Mouse (Mus musculus) stomach, embryonic 16.5 days (tissue): ENCODE measurements at regions not wholly inside any gene's neighbourhood (a gene's known extent, or its start where the extent isn't known, plus 50 kb on each side); places are given as distances from the start of the nearest gene placed in this dataset.

Source experiments
- ATAC-seq: fragments of 200-750 bp; cut with Nextera tagmentation; 2 replicates; pipeline ENCODE4 v1.8.0; 2017; ENCODE audit warnings: moderate number of reproducible peaks, moderate TSS enrichment; ENCODE audit not compliant: insufficient read depth, low FRiP score
- H3K27ac ChIP-seq: fragments of 300-500 bp; sonication (generic); 2 replicates; pipeline ENCODE4 v1.5.1; 2014; ENCODE audit warnings: low read length
- H3K27me3 ChIP-seq: fragments of 300-500 bp; sonication (generic); 2 replicates; pipeline ENCODE4 v1.6.1; 2014; ENCODE audit warnings: low read length, control low read depth, mixed read lengths; ENCODE audit not compliant: control insufficient read depth, insufficient read depth
- H3K36me3 ChIP-seq: fragments of 300-500 bp; sonication (generic); 2 replicates; pipeline ENCODE4 v1.6.1; 2014; ENCODE audit warnings: low read length; ENCODE audit not compliant: control insufficient read depth, insufficient read depth
- H3K4me1 ChIP-seq: fragments of 300-500 bp; sonication (generic); 2 replicates; pipeline ENCODE4 v1.6.1; 2014; ENCODE audit warnings: low read length, control low read depth, mixed read lengths; ENCODE audit not compliant: control insufficient read depth, insufficient read depth
- H3K4me2 ChIP-seq: fragments of 300-500 bp; sonication (generic); 2 replicates; pipeline ENCODE4 v1.6.1; 2014; ENCODE audit warnings: low read depth, low read length, mixed read lengths
- H3K4me3 ChIP-seq: fragments of 300-500 bp; sonication (generic); replicated peaks from 2 replicates; pipeline ENCODE4 v1.5.1; 2014; ENCODE audit warnings: mild to moderate bottlenecking, low read length
- H3K9ac ChIP-seq: fragments of 300-500 bp; sonication (generic); 2 replicates; pipeline ENCODE4 v1.6.1; 2014; ENCODE audit warnings: low read length
- H3K9me3 ChIP-seq: fragments of 300-500 bp; sonication (generic); replicated peaks from 2 replicates; pipeline ENCODE4 v1.6.1; 2016; ENCODE audit warnings: low read length, control low read depth; ENCODE audit not compliant: control insufficient read depth
- WGBS: fragments of 180-500 bp; shearing (Covaris S2); extraction: QIAGEN DNeasy Blood & Tissue Kit; methylation state at CpG from one replicate; pipeline ENCODE4 v1.1.7; 2014; 5-methylcytosine and 5-hydroxymethylcytosine counted together

GRCm38 (mm10) chr5:118876586-118877312, 316.3 kb downstream of the Med13l start:
- Histone ChIP-seq H3K4me3 (peak overlapping the region; percentile 10), H3K36me3 (no peaks in the 10 kb centered on the region), H3K9me3 (no peaks in the 10 kb centered on the region), H3K9ac (no peak overlapping the region), H3K4me1 (peaks cover 5% of the 10 kb centered on the region; the same call in 1 of the 2 replicates), H3K27me3 (peaks cover 30% of the 10 kb centered on the region), H3K4me2 (peak overlapping the region; percentile 41), H3K27ac (no peak overlapping the region)
- WGBS, result 12% methylated on average over 18 of the region's 18 CpGs
- ATAC-seq, result no peak

GRCm38 (mm10) chr5:118877313-118877669, 316.8 kb downstream of the Med13l start:
- Histone ChIP-seq H3K9ac (no peak overlapping the region), H3K27me3 (peaks cover 30% of the 10 kb centered on the region), H3K36me3 (no peaks in the 10 kb centered on the region), H3K4me3 (peak overlapping the region; percentile 10; the same call in 1 of the 2 replicates), H3K4me2 (peak overlapping the region; percentile 41), H3K27ac (no peak overlapping the region), H3K4me1 (peaks cover 5% of the 10 kb centered on the region; the same call in 1 of the 2 replicates), H3K9me3 (no peaks in the 10 kb centered on the region)
- 1% methylated on average over 12 of the region's 12 CpGs for whole genome bisulfite sequencing
- ATAC-seq, result peak; percentile 40; the same call in 1 of the 2 replicates

GRCm38 (mm10) chr5:118877831-118878230, 317.4 kb downstream of the Med13l start:
- Histone ChIP-seq H3K4me3 (no peak overlapping the region), H3K36me3 (no peaks in the 10 kb centered on the region), H3K4me2 (peak overlapping the region; percentile 41; the same call in 1 of the 2 replicates), H3K9ac (no peak overlapping the region), H3K27me3 (peaks cover 30% of the 10 kb centered on the region), H3K27ac (no peak overlapping the region), H3K9me3 (no peaks in the 10 kb centered on the region), H3K4me1 (peaks cover 5% of the 10 kb centered on the region; the same call in 1 of the 2 replicates)
- WGBS, result 22% methylated on average over 9 of the region's 10 CpGs
- no peak for ATAC-seq

GRCm38 (mm10) chr5:118878722-118879121, 318.2 kb downstream of the Med13l start:
- H3K9ac ChIP-seq, result no peak overlapping the region
- no peaks in the 10 kb centered on the region for H3K36me3 ChIP-seq
- H3K27ac ChIP-seq, result no peak overlapping the region
- ATAC-seq, result no peak
- no peak overlapping the region for H3K4me3 ChIP-seq
- peaks cover 30% of the 10 kb centered on the region for H3K27me3 ChIP-seq
- 45% methylated on average over 10 of the region's 10 CpGs for WGBS
- H3K9me3 ChIP-seq, result no peaks in the 10 kb centered on the region
- H3K4me1 ChIP-seq, result peaks cover 5% of the 10 kb centered on the region; the same call in 1 of the 2 replicates
- H3K4me2 ChIP-seq, result no peak overlapping the region

- Histone ChIP-seq H3K4me2 (no peak overlapping the region), H3K4me1 (peaks cover 5% of the 10 kb centered on the region; the same call in 1 of the 2 replicates), H3K27ac (no peak overlapping the region; the same call in 1 of the 2 replicates), H3K4me3 (no peak overlapping the region), H3K36me3 (no peaks in the 10 kb centered on the region), H3K9me3 (no peaks in the 10 kb centered on the region), H3K27me3 (peaks cover 27% of the 10 kb centered on the region), H3K9ac (no peak overlapping the region)
- 17% methylated on average over 13 of the region's 13 CpGs for WGBS
- peak; percentile 47; the same call in 1 of the 2 replicates for ATAC-seq
These were observed 319.5 kb downstream of the Med13l start for GRCm38 (mm10) chr5:118879808-118880478.

GRCm38 (mm10) chr5:118880546-118880945, 320.1 kb downstream of the Med13l start:
- no peaks in the 10 kb centered on the region for H3K9me3 ChIP-seq

GRCm38 (mm10) chr5:118881886-118882285, 321.4 kb downstream of the Med13l start:
- Histone ChIP-seq H3K9me3 (no peaks in the 10 kb centered on the region), H3K36me3 (no peaks in the 10 kb centered on the region), H3K4me2 (no peak overlapping the region), H3K27me3 (peaks cover 20% of the 10 kb centered on the region), H3K4me3 (no peak overlapping the region), H3K4me1 (peaks cover 5% of the 10 kb centered on the region; the same call in 1 of the 2 replicates), H3K27ac (no peak overlapping the region), H3K9ac (no peak overlapping the region)
- WGBS, result 90% methylated on average over 8 of the region's 8 CpGs
- no peak for ATAC-seq

More at GRCm38 (mm10) chr5:118880546-118880945, 320.1 kb downstream of the Med13l start:
- H3K4me3 ChIP-seq, result no peak overlapping the region
- H3K4me2 ChIP-seq, result no peak overlapping the region
- H3K27ac ChIP-seq, result no peak overlapping the region
- H3K36me3 ChIP-seq, result no peaks in the 10 kb centered on the region
- H3K9ac ChIP-seq, result no peak overlapping the region
- 66% methylated on average over 9 of the region's 9 CpGs for WGBS
- ATAC-seq, result peak; percentile 13; the same call in 1 of the 2 replicates
- H3K27me3 ChIP-seq, result peaks cover 24% of the 10 kb centered on the region
- peaks cover 5% of the 10 kb centered on the region; the same call in 1 of the 2 replicates for H3K4me1 ChIP-seq

- Histone ChIP-seq H3K27ac (no peak overlapping the region), H3K9me3 (no peaks in the 10 kb centered on the region), H3K4me3 (no peak overlapping the region), H3K27me3 (no peaks in the 10 kb centered on the region), H3K36me3 (no peaks in the 10 kb centered on the region), H3K4me1 (no peaks in the 10 kb centered on the region), H3K4me2 (no peak overlapping the region), H3K9ac (no peak overlapping the region)
- 87% methylated on average over 11 of the region's 11 CpGs for WGBS
- ATAC-seq, result no peak
These were observed 327.7 kb downstream of the Med13l start for GRCm38 (mm10) chr5:118888131-118888530.

- no peak overlapping the region for H3K9ac ChIP-seq
- no peak overlapping the region for H3K27ac ChIP-seq
- H3K4me1 ChIP-seq, result no peaks in the 10 kb centered on the region
- no peaks in the 10 kb centered on the region for H3K36me3 ChIP-seq
- no peak overlapping the region for H3K4me2 ChIP-seq
- H3K4me3 ChIP-seq, result no peak overlapping the region
- WGBS, result 67% methylated on average over 6 of the region's 6 CpGs
- peak; percentile 58; the same call in 1 of the 2 replicates for ATAC-seq
- H3K27me3 ChIP-seq, result no peaks in the 10 kb centered on the region
- H3K9me3 ChIP-seq, result no peaks in the 10 kb centered on the region
These were observed 330.7 kb downstream of the Med13l start for GRCm38 (mm10) chr5:118891131-118891530.
